Mouse (Mus musculus) cortical plate, adult 2 months (tissue): ENCODE results near the gene Sf3a1. TPM values are rescaled to one million over a fixed set of nuclear protein-coding genes. Genes with fewer than 3 reads are reported as not detected.
A peak's percentile ranks its signal among the peaks of the same experiment; 100 is the strongest.

Experiments
- H3K27ac ChIP-seq: fragments of 200-500 bp; 2 replicates; pipeline ENCODE4 v1.5.1; 2012; ENCODE audit warnings: low read length, control low read depth, inconsistent platforms; ENCODE audit not compliant: insufficient read depth
- H3K4me1 ChIP-seq: fragments of 200-500 bp; 2 replicates; pipeline ENCODE4 v1.6.1; 2011; ENCODE audit warnings: low read length; ENCODE audit not compliant: control insufficient read depth, insufficient read depth
- H3K4me3 ChIP-seq: fragments of 200-500 bp; 2 replicates; pipeline ENCODE4 v1.5.1; 2011; ENCODE audit warnings: mild to moderate bottlenecking, low read length, control low read depth; ENCODE audit not compliant: insufficient read depth
- CTCF ChIP-seq: fragments of 200-500 bp; IDR thresholded peaks from 2 replicates; pipeline ENCODE4 v1.5.1; 2011; ENCODE audit warnings: mild to moderate bottlenecking, control low read depth, low read length; ENCODE audit not compliant: insufficient read depth; ENCODE audit errors: extremely low read depth
- POLR2A ChIP-seq: fragments of 200-500 bp; IDR thresholded peaks from 2 replicates; pipeline ENCODE4 v1.6.1; 2011; ENCODE audit warnings: mild to moderate bottlenecking, low read length, control low read depth; ENCODE audit not compliant: insufficient read depth; ENCODE audit errors: extremely low read depth
- polyA plus RNA-seq: library from polyadenylated mRNA; depleted of rRNA; stranded (reverse); fragments of >200 nt; gene quantifications from 2 replicates; pipeline ENCODE4 v1.2.3, GENCODE M21; 2012

Gene Sf3a1
- polyA plus RNA-seq, 1 experiment = 38.8 TPM

- no peak for TF ChIP-seq POLR2A
- no peak for TF ChIP-seq CTCF
- no peak overlapping the region for H3K27ac ChIP-seq
- peaks cover 5% of the 10 kb centered on the region for H3K4me1 ChIP-seq
- peak overlapping the region; percentile 91 for H3K4me3 ChIP-seq
Observed at GRCm38 (mm10) chr11:4134400-4134799, 25.8 kb upstream of the Sf3a1 start.

- H3K27ac ChIP-seq = peak within 1 kb of the TSS; percentile 95
- H3K4me1 ChIP-seq = peaks cover 5% of the 10 kb centered on the region
- TF ChIP-seq CTCF = peak; percentile 59
- TF ChIP-seq POLR2A = peak; percentile 29; the same call in 1 of the 2 replicates
- H3K4me3 ChIP-seq = peak within 1 kb of the TSS; percentile 91
Observed at GRCm38 (mm10) chr11:4134986-4135935, 24.9 kb upstream of the Sf3a1 start, which contains the start of gene Rnf215. Gene Rnf215, plus strand, starts transcription at chr11:4135202.

- Histone ChIP-seq H3K4me1 (peaks cover 5% of the 10 kb centered on the region), H3K27ac (no peak overlapping the region), H3K4me3 (no peak overlapping the region)
- no peak for TF ChIP-seq POLR2A
- TF ChIP-seq CTCF = no peak
Observed at GRCm38 (mm10) chr11:4138964-4139363, 21.2 kb upstream of the Sf3a1 start.

- H3K27ac ChIP-seq = no peak overlapping the region
- no peak overlapping the region for H3K4me3 ChIP-seq
- no peak for TF ChIP-seq POLR2A
- TF ChIP-seq CTCF = no peak
- H3K4me1 ChIP-seq = peaks cover 1% of the 10 kb centered on the region; the same call in 1 of the 2 replicates
Observed at GRCm38 (mm10) chr11:4141505-4141904, 18.6 kb upstream of the Sf3a1 start.

- H3K4me1 ChIP-seq = no peaks in the 10 kb centered on the region
- H3K27ac ChIP-seq = no peak overlapping the region
- H3K4me3 ChIP-seq = no peak overlapping the region
- TF ChIP-seq CTCF (no peak), POLR2A (no peak)
Observed at GRCm38 (mm10) chr11:4142352-4142751, 17.8 kb upstream of the Sf3a1 start.

- Histone ChIP-seq H3K4me3 (no peak overlapping the region), H3K27ac (no peak overlapping the region), H3K4me1 (no peaks in the 10 kb centered on the region)
- TF ChIP-seq POLR2A = no peak
- no peak for TF ChIP-seq CTCF
Observed at GRCm38 (mm10) chr11:4143281-4144062, 16.7 kb upstream of the Sf3a1 start.

GRCm38 (mm10) chr11:4146381-4146780 lies 13.8 kb upstream of the Sf3a1 start:
- TF ChIP-seq CTCF (no peak), POLR2A (no peak)
- Histone ChIP-seq H3K27ac (no peak overlapping the region), H3K4me3 (no peak overlapping the region), H3K4me1 (no peaks in the 10 kb centered on the region)

- Histone ChIP-seq H3K27ac (no peak overlapping the region), H3K4me1 (no peaks in the 10 kb centered on the region), H3K4me3 (no peak overlapping the region)
- TF ChIP-seq POLR2A = no peak
Observed at GRCm38 (mm10) chr11:4147098-4147497, 13.1 kb upstream of the Sf3a1 start.

- H3K27ac ChIP-seq = no peak overlapping the region
- TF ChIP-seq POLR2A = no peak
- TF ChIP-seq CTCF = no peak
- H3K4me1 ChIP-seq = no peaks in the 10 kb centered on the region
- no peak overlapping the region for H3K4me3 ChIP-seq
Observed at GRCm38 (mm10) chr11:4148120-4148519, 12.0 kb upstream of the Sf3a1 start.

GRCm38 (mm10) chr11:4148536-4149156 lies 11.5 kb upstream of the Sf3a1 start:
- TF ChIP-seq CTCF = no peak
- no peak for TF ChIP-seq POLR2A
- Histone ChIP-seq H3K27ac (no peak overlapping the region), H3K4me1 (no peaks in the 10 kb centered on the region), H3K4me3 (no peak overlapping the region)
